Mouse (Mus musculus): ENCODE results near the gene Fbxl12. TPM values are rescaled to one million over a fixed set of nuclear protein-coding genes. Genes with fewer than 3 reads are reported as not detected.

Fbxl12 gene
- polyA plus RNA-seq, 1 experiment from 2014 or later: 14.6 TPM

DNA sequence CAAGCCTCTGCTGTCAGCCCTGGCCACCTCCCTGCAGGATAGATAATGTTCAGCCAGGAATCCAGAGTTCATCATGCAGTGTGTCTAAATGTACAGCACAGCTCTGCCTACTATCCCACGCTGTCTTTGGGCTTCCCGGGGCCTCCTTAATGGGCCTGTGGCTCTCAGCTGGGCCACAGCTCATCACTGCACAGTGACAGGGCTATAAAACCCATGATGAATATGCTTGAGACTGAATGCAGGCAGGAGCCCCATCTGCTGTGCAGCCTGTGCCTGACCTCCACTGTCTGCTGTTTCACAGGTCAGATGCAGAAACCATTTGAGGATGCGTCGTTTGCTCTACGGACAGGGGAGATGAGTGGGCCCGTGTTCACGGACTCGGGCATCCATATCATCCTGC, 18.3 kb upstream of the Fbxl12 start:
- WGBS: 37% methylated on average over 8 of the region's 8 CpGs
- ATAC-seq (ENCODE audit: low FRiP score, low TSS enrichment): peak; percentile 47
- H3K4me2 ChIP-seq (replicated peaks; ENCODE audit: low read depth, low read length): no peak overlapping the region
- H3K27ac ChIP-seq (ENCODE audit: low read depth, low read length): no peak overlapping the region
- H3K9me3 ChIP-seq (ENCODE audit: control insufficient read depth, low read length): no peaks in the 10 kb centered on the region
- peaks cover 62% of the 10 kb centered on the region for H3K36me3 ChIP-seq (ENCODE audit: control insufficient read depth, insufficient read depth, low read length)
- H3K4me1 ChIP-seq (ENCODE audit: control insufficient read depth, insufficient read depth, low read length): peaks cover 12% of the 10 kb centered on the region; the same call in 1 of the 2 replicates
- no peak overlapping the region for H3K4me3 ChIP-seq (ENCODE audit: low read length)
- no peaks in the 10 kb centered on the region for H3K27me3 ChIP-seq (ENCODE audit: control insufficient read depth, insufficient read depth, low read length)
- no peak overlapping the region for H3K9ac ChIP-seq (ENCODE audit: low read depth, low read length)

DNA sequence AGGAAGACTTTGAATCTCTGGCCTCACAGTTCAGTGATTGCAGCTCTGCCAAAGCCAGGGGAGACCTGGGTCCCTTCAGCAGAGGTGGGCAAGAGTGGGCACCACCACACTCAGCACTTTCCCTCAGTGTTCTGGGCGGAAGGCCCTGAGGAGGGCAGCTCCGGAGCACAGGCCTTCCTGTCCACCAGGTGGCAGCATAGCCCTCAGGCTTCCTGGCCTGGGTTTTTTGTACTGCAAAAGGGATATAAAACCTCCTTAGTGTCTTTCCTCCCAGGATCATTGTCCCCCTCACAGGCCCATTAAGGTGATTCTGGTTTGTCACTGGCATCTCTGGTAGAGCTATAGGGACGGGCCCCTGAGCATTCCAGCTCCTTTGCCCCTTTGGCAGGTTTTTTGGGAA, 17.8 kb upstream of the Fbxl12 start:
- Histone ChIP-seq H3K27me3 (ENCODE audit: control insufficient read depth, insufficient read depth, low read length) (no peaks in the 10 kb centered on the region), H3K4me1 (ENCODE audit: control insufficient read depth, insufficient read depth, low read length) (peaks cover 12% of the 10 kb centered on the region; the same call in 1 of the 2 replicates), H3K27ac (ENCODE audit: low read depth, low read length) (no peak overlapping the region), H3K9me3 (ENCODE audit: control insufficient read depth, low read length) (no peaks in the 10 kb centered on the region), H3K9ac (ENCODE audit: low read depth, low read length) (no peak overlapping the region), H3K4me2 (replicated peaks; ENCODE audit: low read depth, low read length) (no peak overlapping the region), H3K4me3 (ENCODE audit: low read length) (no peak overlapping the region), H3K36me3 (ENCODE audit: control insufficient read depth, insufficient read depth, low read length) (peaks cover 68% of the 10 kb centered on the region)
- no peak; the same call in 1 of the 2 replicates for ATAC-seq (ENCODE audit: low FRiP score, low TSS enrichment)
- WGBS: 59% methylated on average over 3 of the region's 3 CpGs

DNA sequence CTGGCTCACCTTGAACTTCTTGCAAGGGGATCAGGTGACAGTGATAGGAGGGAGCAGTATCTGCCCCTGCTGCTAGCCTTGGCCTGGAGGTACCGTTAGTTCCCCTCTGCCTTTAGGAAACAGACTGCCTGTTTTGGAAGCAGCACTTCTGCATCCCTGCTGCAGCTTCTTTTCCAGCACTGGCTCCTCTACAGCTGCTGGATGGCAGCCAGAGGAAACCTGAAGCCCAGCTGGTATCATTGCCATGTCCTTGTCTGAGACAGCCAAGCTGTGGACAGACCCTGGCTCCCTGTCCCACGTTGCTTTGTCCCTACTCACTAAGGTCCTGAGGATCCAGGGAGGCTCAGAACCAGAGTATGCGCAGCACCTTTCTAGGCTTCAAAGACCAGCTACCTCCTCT, 13.0 kb upstream of the Fbxl12 start:
- 90% methylated on average over 3 of the region's 3 CpGs for WGBS
- peaks cover 79% of the 10 kb centered on the region for H3K36me3 ChIP-seq (ENCODE audit: control insufficient read depth, insufficient read depth, low read length)
- ATAC-seq (ENCODE audit: low FRiP score, low TSS enrichment): no peak

DNA sequence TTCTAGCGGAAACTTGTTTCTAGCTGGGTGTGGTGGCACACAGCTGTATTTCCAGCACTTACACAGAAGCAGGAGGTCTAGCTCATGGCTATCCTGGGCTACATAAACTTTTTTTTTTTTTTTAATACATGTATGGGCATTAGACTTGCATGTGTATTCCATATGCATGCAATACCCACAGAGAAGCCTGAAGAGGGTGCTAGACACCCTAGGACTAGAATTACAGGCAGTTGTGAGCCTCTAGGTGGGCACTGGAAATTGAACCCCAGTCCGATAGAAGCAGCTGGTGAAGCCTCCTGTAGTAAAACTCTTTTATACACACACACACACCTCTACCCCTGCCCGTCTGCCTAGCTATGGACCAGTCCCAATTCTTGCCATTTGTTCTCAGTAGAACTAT, 9.3 kb upstream of the Fbxl12 start:
- H3K36me3 ChIP-seq (ENCODE audit: control insufficient read depth, insufficient read depth, low read length): peaks cover 50% of the 10 kb centered on the region
- no peak overlapping the region for H3K9ac ChIP-seq (ENCODE audit: low read depth, low read length)
- H3K27ac ChIP-seq (ENCODE audit: low read depth, low read length): no peak overlapping the region
- ATAC-seq (ENCODE audit: low FRiP score, low TSS enrichment): no peak
- 90% methylated on average over 3 of the region's 3 CpGs for WGBS
- H3K4me1 ChIP-seq (ENCODE audit: control insufficient read depth, insufficient read depth, low read length): peaks cover 18% of the 10 kb centered on the region
- H3K4me3 ChIP-seq (ENCODE audit: low read length): peak overlapping the region; percentile 75; the same call in 1 of the 2 replicates
- no peak overlapping the region for H3K4me2 ChIP-seq (replicated peaks; ENCODE audit: low read depth, low read length)
- no peaks in the 10 kb centered on the region for H3K9me3 ChIP-seq (ENCODE audit: control insufficient read depth, low read length)
- no peaks in the 10 kb centered on the region for H3K27me3 ChIP-seq (ENCODE audit: control insufficient read depth, insufficient read depth, low read length)

More for the DNA sequence above, 13.0 kb upstream of the Fbxl12 start:
- Histone ChIP-seq H3K9me3 (ENCODE audit: control insufficient read depth, low read length) (no peaks in the 10 kb centered on the region), H3K27ac (ENCODE audit: low read depth, low read length) (no peak overlapping the region), H3K4me1 (ENCODE audit: control insufficient read depth, insufficient read depth, low read length) (peaks cover 12% of the 10 kb centered on the region), H3K9ac (ENCODE audit: low read depth, low read length) (no peak overlapping the region), H3K27me3 (ENCODE audit: control insufficient read depth, insufficient read depth, low read length) (no peaks in the 10 kb centered on the region), H3K4me3 (ENCODE audit: low read length) (no peak overlapping the region), H3K4me2 (replicated peaks; ENCODE audit: low read depth, low read length) (no peak overlapping the region)

DNA sequence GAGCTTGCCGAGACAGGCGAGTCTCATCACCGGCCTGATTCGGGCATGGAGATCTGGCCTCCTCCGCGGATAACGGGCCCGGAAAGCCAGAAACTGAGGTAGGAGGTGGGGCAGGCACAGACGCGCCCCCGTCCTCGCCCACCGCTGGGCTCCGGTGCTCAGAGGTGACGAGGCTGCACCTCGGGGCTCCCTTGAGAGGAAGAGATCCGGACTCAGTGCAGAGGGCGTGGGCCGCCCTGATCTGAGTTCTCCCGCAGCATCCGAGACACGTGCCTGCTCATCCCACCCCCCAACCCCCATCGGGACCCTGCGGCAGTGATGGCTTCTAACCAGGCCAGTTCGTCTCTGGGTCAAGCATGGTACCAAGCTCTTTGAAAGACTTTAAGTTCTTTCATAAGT, 7.7 kb upstream of the Fbxl12 start:
- peak; percentile 33 for ATAC-seq (ENCODE audit: low FRiP score, low TSS enrichment)
- Histone ChIP-seq H3K4me3 (ENCODE audit: low read length) (peak overlapping the region; percentile 75), H3K4me1 (ENCODE audit: control insufficient read depth, insufficient read depth, low read length) (peaks cover 18% of the 10 kb centered on the region), H3K9ac (ENCODE audit: low read depth, low read length) (peak overlapping the region; percentile 92), H3K27ac (ENCODE audit: low read depth, low read length) (no peak overlapping the region), H3K4me2 (replicated peaks; ENCODE audit: low read depth, low read length) (peak overlapping the region; percentile 53), H3K36me3 (ENCODE audit: control insufficient read depth, insufficient read depth, low read length) (peaks cover 48% of the 10 kb centered on the region), H3K9me3 (ENCODE audit: control insufficient read depth, low read length) (no peaks in the 10 kb centered on the region), H3K27me3 (ENCODE audit: control insufficient read depth, insufficient read depth, low read length) (no peaks in the 10 kb centered on the region)
- under 1% methylated on average over 25 of the region's 25 CpGs for WGBS

DNA sequence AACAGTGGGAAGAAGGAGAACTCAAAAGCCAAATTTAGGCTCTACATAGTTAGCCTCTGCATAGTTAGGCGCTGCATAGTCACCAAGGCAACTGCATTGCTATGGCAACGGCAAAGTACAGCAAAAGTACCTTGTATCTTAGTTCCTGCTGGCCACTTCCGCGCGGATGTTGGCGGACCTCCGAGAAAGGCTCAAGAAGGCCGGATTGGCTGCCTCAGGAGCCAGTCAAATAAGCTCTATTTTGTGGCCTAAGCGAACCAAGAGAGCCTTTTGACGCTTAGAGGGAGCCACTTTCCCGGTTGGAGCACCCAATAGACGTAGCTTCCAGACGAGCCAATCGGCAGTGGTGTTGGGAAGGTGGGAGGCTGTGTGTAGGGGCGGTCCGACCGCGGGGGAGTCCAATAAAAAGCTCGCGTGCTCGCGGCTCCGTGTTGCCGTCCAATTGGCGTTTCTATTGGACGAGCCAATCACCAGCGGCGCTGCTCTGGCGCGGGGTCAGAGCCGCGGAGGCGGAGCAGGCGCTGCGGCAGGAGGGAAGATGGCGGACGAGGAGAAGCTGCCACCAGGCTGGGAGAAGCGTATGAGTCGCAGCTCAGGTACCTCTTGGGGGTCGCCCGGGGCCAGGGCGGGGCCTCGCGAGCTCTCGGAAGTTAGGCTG, 7.2 kb upstream of the Fbxl12 start, which contains the start of gene Pin1:
Gene Pin1, plus strand, starts transcription at position 494 of the 658 bp plus-strand sequence.
- Histone ChIP-seq H3K27ac (ENCODE audit: low read depth, low read length) (no peak within 1 kb of the TSS), H3K4me1 (ENCODE audit: control insufficient read depth, insufficient read depth, low read length) (peaks cover 18% of the 10 kb centered on the region), H3K9me3 (ENCODE audit: control insufficient read depth, low read length) (no peaks in the 10 kb centered on the region), H3K4me2 (replicated peaks; ENCODE audit: low read depth, low read length) (peak within 1 kb of the TSS; percentile 53), H3K4me3 (ENCODE audit: low read length) (peak within 1 kb of the TSS; percentile 75), H3K27me3 (ENCODE audit: control insufficient read depth, insufficient read depth, low read length) (no peaks in the 10 kb centered on the region), H3K36me3 (ENCODE audit: control insufficient read depth, insufficient read depth, low read length) (peaks cover 50% of the 10 kb centered on the region), H3K9ac (ENCODE audit: low read depth, low read length) (peak within 1 kb of the TSS; percentile 92)
- peak; percentile 99 for ATAC-seq (ENCODE audit: low FRiP score, low TSS enrichment)
- under 1% methylated on average over 45 of the region's 45 CpGs for WGBS

DNA sequence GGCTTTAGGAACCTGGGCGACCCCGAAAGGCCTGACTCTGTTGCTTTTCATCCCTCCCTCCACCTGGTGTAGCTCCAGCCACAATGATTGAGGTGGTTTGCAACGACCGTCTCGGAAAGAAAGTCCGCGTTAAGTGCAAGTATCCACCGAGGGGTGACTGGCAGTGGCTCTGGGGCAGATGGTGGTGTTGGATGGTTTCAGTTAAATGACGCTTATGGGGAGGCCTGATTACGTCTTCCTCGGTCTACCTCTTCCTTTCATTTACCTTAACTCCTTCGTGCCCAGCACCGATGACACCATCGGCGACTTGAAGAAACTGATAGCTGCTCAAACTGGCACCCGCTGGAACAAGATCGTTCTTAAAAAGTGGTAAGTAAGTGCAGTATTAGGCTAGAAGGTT, 554 bp upstream of the Fbxl12 start:
- ATAC-seq (ENCODE audit: low FRiP score, low TSS enrichment): no peak
- WGBS: 3% methylated on average over 17 of the region's 17 CpGs
- Histone ChIP-seq H3K4me1 (ENCODE audit: control insufficient read depth, insufficient read depth, low read length) (peaks cover 12% of the 10 kb centered on the region), H3K9ac (ENCODE audit: low read depth, low read length) (peak overlapping the region; percentile 85), H3K4me2 (replicated peaks; ENCODE audit: low read depth, low read length) (peak overlapping the region; percentile 90), H3K27me3 (ENCODE audit: control insufficient read depth, insufficient read depth, low read length) (no peaks in the 10 kb centered on the region), H3K9me3 (ENCODE audit: control insufficient read depth, low read length) (no peaks in the 10 kb centered on the region), H3K4me3 (ENCODE audit: low read length) (peak overlapping the region; percentile 64), H3K27ac (ENCODE audit: low read depth, low read length) (peak overlapping the region; percentile 63), H3K36me3 (ENCODE audit: control insufficient read depth, insufficient read depth, low read length) (peaks cover 26% of the 10 kb centered on the region; the same call in 1 of the 2 replicates)

DNA sequence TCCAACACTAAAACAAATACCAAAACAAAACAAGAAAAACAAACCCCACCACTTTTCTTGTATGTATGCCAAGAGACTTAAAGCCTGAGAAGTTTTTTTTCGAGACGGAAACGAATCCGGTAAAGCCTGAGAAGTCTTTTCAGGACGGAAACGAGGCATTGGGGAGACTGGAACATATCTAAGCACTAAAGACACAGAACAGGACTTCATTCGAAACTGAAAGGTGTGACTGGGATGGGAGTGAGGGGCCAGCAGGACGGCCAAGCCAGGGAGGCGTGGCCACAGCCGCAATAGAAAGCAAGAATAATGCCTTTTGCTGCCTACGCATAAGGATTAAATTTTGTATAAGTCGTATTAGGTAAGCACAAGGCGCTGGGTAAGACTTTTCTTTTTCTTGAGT, 786 bp downstream of the Fbxl12 start:
- 11% methylated on average over 13 of the region's 13 CpGs for WGBS
- peak overlapping the region; percentile 90 for H3K4me2 ChIP-seq (replicated peaks; ENCODE audit: low read depth, low read length)
- H3K27ac ChIP-seq (ENCODE audit: low read depth, low read length): no peak overlapping the region; the same call in 1 of the 2 replicates
- ATAC-seq (ENCODE audit: low FRiP score, low TSS enrichment): no peak
- H3K36me3 ChIP-seq (ENCODE audit: control insufficient read depth, insufficient read depth, low read length): peaks cover 26% of the 10 kb centered on the region
- no peaks in the 10 kb centered on the region for H3K27me3 ChIP-seq (ENCODE audit: control insufficient read depth, insufficient read depth, low read length)
- H3K9me3 ChIP-seq (ENCODE audit: control insufficient read depth, low read length): no peaks in the 10 kb centered on the region
- H3K4me3 ChIP-seq (ENCODE audit: low read length): peak overlapping the region; percentile 64
- H3K4me1 ChIP-seq (ENCODE audit: control insufficient read depth, insufficient read depth, low read length): peaks cover 12% of the 10 kb centered on the region
- H3K9ac ChIP-seq (ENCODE audit: low read depth, low read length): peak overlapping the region; percentile 85

DNA sequence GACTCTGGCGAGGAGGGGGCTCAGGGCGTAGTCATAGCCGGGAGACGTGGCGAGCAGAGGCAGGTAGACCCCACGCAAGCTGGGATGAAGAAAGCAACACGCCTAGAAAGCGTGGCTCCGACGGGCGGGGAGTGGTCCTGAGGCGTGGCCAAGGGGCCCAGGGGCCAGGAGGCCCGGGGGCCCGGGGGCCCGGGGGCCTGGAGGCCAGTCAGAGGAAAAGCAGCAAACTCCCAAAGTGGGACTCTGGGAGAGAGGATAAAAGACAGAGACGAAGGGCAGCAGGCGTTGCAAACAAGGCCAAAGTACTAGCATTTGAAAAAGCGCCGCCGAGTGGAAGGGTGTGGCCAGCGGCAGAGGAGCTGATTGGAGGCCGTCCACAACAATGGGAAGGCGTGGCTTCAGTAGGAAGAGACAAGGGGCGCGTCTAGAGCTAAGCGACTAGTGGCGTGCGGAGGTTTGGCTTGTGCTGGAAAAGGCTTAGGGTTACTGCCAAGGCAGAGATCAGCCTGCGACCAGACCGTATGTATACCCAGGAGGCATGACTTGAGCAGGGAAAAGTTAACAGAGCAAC, 1.6 kb downstream of the Fbxl12 start:
- peak overlapping the region; percentile 93 for H3K27ac ChIP-seq (ENCODE audit: low read depth, low read length)
- H3K36me3 ChIP-seq (ENCODE audit: control insufficient read depth, insufficient read depth, low read length): peaks cover 31% of the 10 kb centered on the region
- peaks cover 12% of the 10 kb centered on the region for H3K4me1 ChIP-seq (ENCODE audit: control insufficient read depth, insufficient read depth, low read length)
- no peaks in the 10 kb centered on the region for H3K27me3 ChIP-seq (ENCODE audit: control insufficient read depth, insufficient read depth, low read length)
- peak; percentile 84 for ATAC-seq (ENCODE audit: low FRiP score, low TSS enrichment)
- peak overlapping the region; percentile 85 for H3K9ac ChIP-seq (ENCODE audit: low read depth, low read length)
- peak overlapping the region; percentile 90 for H3K4me2 ChIP-seq (replicated peaks; ENCODE audit: low read depth, low read length)
- WGBS: 0% methylated on average over 30 of the region's 30 CpGs
- H3K4me3 ChIP-seq (ENCODE audit: low read length): peak overlapping the region; percentile 64
- H3K9me3 ChIP-seq (ENCODE audit: control insufficient read depth, low read length): no peaks in the 10 kb centered on the region
